8 mouse cellular contexts compared by ENCODE assay signal in genomic region chr10:122931193-122931832, GRCm38 (mm10).
DNase-seq lines count a peak whose midpoint lies in the region; ATAC-seq and TF ChIP-seq lines count a peak whose summit lies in the region.

No protein-coding gene starts in this region.

- H3K9ac ChIP-seq in forebrain, embryonic 11.5 days (ENCODE audit: low read length), result no peak overlapping the region
- no peak overlapping the region for H3K9ac ChIP-seq in heart, embryonic 16.5 days (ENCODE audit: low read length)

- no peak for TF ChIP-seq CTCF in lung, adult 2 months (IDR thresholded peaks at IDR 0.05; ENCODE audit: insufficient read depth, low read length)

- peak; percentile 9 to 30 for DNase-seq in lung, adult 18-20 months
- DNase-seq in lung, adult 2 months, result no peak
- DNase-seq in forebrain, embryonic 11.5 days (ENCODE audit: low spot score), result peak; percentile 60
- peak; percentile 49 to 58 for DNase-seq in kidney, postnatal 36 days
- peak; percentile 46 for DNase-seq in lung, postnatal 14 days
- DNase-seq in right cerebral cortex, postnatal 4 days, result peak; percentile 55
- DNase-seq in thymus, adult 18-20 months, result no peak

- no peak for TF ChIP-seq POLR2A in lung, adult 2 months (IDR thresholded peaks at IDR 0.05; ENCODE audit: borderline replicate concordance, extremely low read depth, low read depth, low read length)

- no peaks in the 10 kb centered on the region for H3K36me3 ChIP-seq in forebrain, embryonic 11.5 days (ENCODE audit: control insufficient read depth, insufficient read depth, low read length)
- H3K36me3 ChIP-seq in heart, embryonic 16.5 days (ENCODE audit: control insufficient read depth, insufficient read depth), result no peaks in the 10 kb centered on the region

- no peak overlapping the region for H3K4me3 ChIP-seq in lung, adult 2 months (replicated peaks; ENCODE audit: extremely low read depth, low read depth, low read length)
- H3K4me3 ChIP-seq in forebrain, embryonic 11.5 days (ENCODE audit: low read depth, low read length), result no peak overlapping the region
- H3K4me3 ChIP-seq in heart, embryonic 16.5 days (ENCODE audit: low read length), result no peak overlapping the region

- H3K9me3 ChIP-seq in forebrain, embryonic 11.5 days (ENCODE audit: control insufficient read depth, low read length), result no peaks in the 10 kb centered on the region
- no peaks in the 10 kb centered on the region for H3K9me3 ChIP-seq in heart, embryonic 16.5 days (replicated peaks; ENCODE audit: control insufficient read depth, low read length)

- H3K4me1 ChIP-seq in lung, adult 2 months (ENCODE audit: control insufficient read depth, insufficient read depth, low read length), result peaks cover 7% of the 10 kb centered on the region
- H3K4me1 ChIP-seq in forebrain, embryonic 11.5 days (replicated peaks; ENCODE audit: control insufficient read depth, insufficient read depth, low read length), result peaks cover 19% of the 10 kb centered on the region
- peaks cover 17% of the 10 kb centered on the region for H3K4me1 ChIP-seq in heart, embryonic 16.5 days (ENCODE audit: control insufficient read depth, insufficient read depth, low read length)

- H3K27me3 ChIP-seq in forebrain, embryonic 11.5 days (ENCODE audit: control insufficient read depth, insufficient read depth, low read length), result no peaks in the 10 kb centered on the region
- H3K27me3 ChIP-seq in heart, embryonic 16.5 days (ENCODE audit: control insufficient read depth, insufficient read depth, low read length), result no peaks in the 10 kb centered on the region

- H3K27ac ChIP-seq in forebrain, embryonic 11.5 days (ENCODE audit: low read depth, low read length), result peak overlapping the region; percentile 44
- no peak overlapping the region for H3K27ac ChIP-seq in heart, embryonic 16.5 days (ENCODE audit: low read length)

- no peak overlapping the region for H3K4me2 ChIP-seq in forebrain, embryonic 11.5 days (ENCODE audit: low read depth, low read length, severe bottlenecking)
- peak overlapping the region; percentile 19; the same call in 1 of the 2 replicates for H3K4me2 ChIP-seq in heart, embryonic 16.5 days (ENCODE audit: low read depth, low read length)

- ATAC-seq in forebrain, embryonic 11.5 days (replicated peaks; ENCODE audit: low FRiP score), result peak; percentile 62
- ATAC-seq in heart, embryonic 16.5 days (replicated peaks; ENCODE audit: extremely low read depth, insufficient read depth, low FRiP score), result no peak

- WGBS in lung, adult 2 months, result 27% methylated on average over 13 of the region's 13 CpGs
- WGBS in forebrain, embryonic 11.5 days, result 15% methylated on average over 13 of the region's 13 CpGs
- 30% methylated on average over 13 of the region's 13 CpGs for WGBS in heart, embryonic 16.5 days

Comparison
In these comparisons a context has a peak if more than half of its experiments do, and no peak if none do; other contexts are left out.
1. DNase-seq: peak in lung, adult 18-20 months (2 of 2), forebrain, embryonic 11.5 days (single experiment), kidney, postnatal 36 days (2 of 2), lung, postnatal 14 days (single experiment) and right cerebral cortex, postnatal 4 days (single experiment); none in lung, adult 2 months (single experiment) and thymus, adult 18-20 months (0 of 2).